Mouse (Mus musculus): Measurements from ENCODE around the gene Prss40. TPM values are rescaled to one million over a fixed set of nuclear protein-coding genes. Genes with fewer than 3 reads are reported as not detected.

Prss40 gene
- polyA plus RNA-seq (2015; fragmentation: Nextera tagmentation; extraction: Ambion mirVana), result not detected in 2 replicates

GRCm38 (mm10) chr1:34560843-34561242 is at the start of gene Prss40:
Prss40 (minus strand) TSS chr1:34560943.

DNA sequence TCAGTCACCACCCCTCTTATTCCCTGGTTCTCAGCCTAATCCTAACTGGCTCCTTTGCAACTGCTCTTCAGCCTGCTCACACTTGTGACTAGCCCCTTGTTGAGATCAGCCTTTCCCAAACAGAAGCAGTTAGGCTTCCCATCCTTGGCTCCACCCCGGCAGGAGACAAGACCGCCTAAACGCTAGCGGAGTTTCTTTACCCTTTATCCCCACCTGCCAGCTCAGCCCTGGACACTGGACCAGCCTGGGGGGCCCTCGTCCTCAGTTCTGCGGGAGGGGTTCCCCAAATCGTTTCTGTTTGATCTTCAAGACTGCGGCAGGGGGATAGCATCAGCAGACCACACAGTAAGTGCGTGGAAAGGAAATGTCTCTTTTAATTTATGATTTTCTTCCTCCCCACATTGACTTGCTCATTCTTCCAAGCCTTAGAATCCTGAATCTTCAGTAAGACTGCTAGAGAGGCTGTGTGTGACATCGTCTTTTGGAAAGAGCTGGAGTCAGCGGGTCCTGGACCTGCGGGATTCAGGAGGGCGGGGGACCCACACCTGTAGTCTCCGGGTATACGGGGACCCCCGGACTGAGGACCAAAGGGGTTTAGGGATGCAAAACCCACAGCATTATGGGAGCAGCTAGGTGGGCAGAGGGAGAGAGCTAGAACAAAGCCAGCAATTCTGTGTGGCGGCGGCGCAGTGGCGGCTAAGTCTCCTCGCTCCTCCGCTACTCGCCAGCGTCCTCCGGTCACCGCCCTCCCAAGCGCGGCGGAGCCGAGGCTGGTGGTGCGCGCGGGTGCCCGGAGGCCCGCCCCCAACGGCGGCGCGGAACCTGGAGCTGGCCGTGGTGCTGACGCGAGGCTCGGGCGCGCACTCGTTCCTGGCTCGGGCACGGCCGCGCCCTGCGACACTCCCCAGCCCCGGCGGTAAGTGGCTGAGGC is 18.4 kb upstream of the Prss40 start, which contains the start of gene Amer3:
Gene Amer3 (plus strand): TSS at position 807 of the 931 bp plus-strand sequence.

GRCm38 (mm10) chr1:34535043-34535698 is 25.6 kb downstream of the Prss40 start, which contains the start of gene Cfc1:
Cfc1 (plus strand) TSS chr1:34535648.

Other genes with a start within 250 kb of the Prss40 start
- gene Ccdc115, start 121.3 kb downstream of the Prss40 start, polyA plus RNA-seq (2015; fragmentation: Nextera tagmentation; extraction: Ambion mirVana), result 33.8 and 37.6 TPM in 2 replicates
- gene Imp4, start 121.1 kb downstream of the Prss40 start, polyA plus RNA-seq (2015; fragmentation: Nextera tagmentation; extraction: Ambion mirVana), result 27.6 and 36.9 TPM in 2 replicates
- gene Ptpn18, start 101.2 kb downstream of the Prss40 start, polyA plus RNA-seq (2015; fragmentation: Nextera tagmentation; extraction: Ambion mirVana), result 17.1 and 20.4 TPM in 2 replicates
- not detected in 2 replicates for gene Prss39, start 62.5 kb downstream of the Prss40 start, polyA plus RNA-seq (2015; fragmentation: Nextera tagmentation; extraction: Ambion mirVana)
- gene Cfc1, start 25.3 kb downstream of the Prss40 start, polyA plus RNA-seq (2015; fragmentation: Nextera tagmentation; extraction: Ambion mirVana), result not detected in 2 replicates
- gene Amer3, start 18.7 kb upstream of the Prss40 start, polyA plus RNA-seq (2015; fragmentation: Nextera tagmentation; extraction: Ambion mirVana), result not detected in 2 replicates

All from skeletal muscle tissue, postnatal 0 days (tissue).